Mouse (Mus musculus) heart, embryonic 10.5 days (tissue): ENCODE results near the gene E130116L18Rik. TPM values are rescaled to one million over a fixed set of nuclear protein-coding genes. Genes with fewer than 3 reads are reported as not detected.
A peak's percentile ranks its signal among the peaks of the same experiment; 100 is the strongest.
"Not testable (repeated sequence)": the region's sequence is repeated elsewhere in the genome, so short reads cannot be mapped to it uniquely, and the experiment has no call there.

Experiments
- DNase-seq: peaks from one replicate; pipeline ENCODE4 v3.0.0-alpha.2; 2017; ENCODE audit warnings: low spot score
- H3K27ac ChIP-seq: fragments of 300-500 bp; sonication (generic); 2 replicates; pipeline ENCODE4 v1.5.1; 2016; ENCODE audit warnings: mild to moderate bottlenecking
- H3K27me3 ChIP-seq: fragments of 300-500 bp; sonication (generic); 2 replicates; pipeline ENCODE4 v1.6.1; 2016; ENCODE audit warnings: mild to moderate bottlenecking; ENCODE audit not compliant: poor library complexity, insufficient read depth, severe bottlenecking
- H3K36me3 ChIP-seq: fragments of 300-500 bp; sonication (generic); 2 replicates; pipeline ENCODE4 v1.6.1; 2016; ENCODE audit warnings: mild to moderate bottlenecking, moderate library complexity
- H3K4me1 ChIP-seq: fragments of 300-500 bp; sonication (generic); 2 replicates; pipeline ENCODE4 v1.6.1; 2016; ENCODE audit warnings: mild to moderate bottlenecking
- H3K4me3 ChIP-seq: fragments of 300-500 bp; sonication (generic); 2 replicates; pipeline ENCODE4 v1.5.1; 2016; ENCODE audit warnings: mild to moderate bottlenecking, moderate library complexity
- H3K9me3 ChIP-seq: fragments of 300-500 bp; sonication (generic); 2 replicates; pipeline ENCODE4 v1.6.1; 2016; ENCODE audit warnings: mild to moderate bottlenecking, moderate library complexity
- WGBS: fragments of 180-500 bp; shearing (Covaris S2); methylation state at CpG from one replicate; pipeline ENCODE4 v1.1.7; 2016; 5-methylcytosine and 5-hydroxymethylcytosine counted together
- polyA plus RNA-seq: library from polyadenylated mRNA; unstranded; fragments of >200 nt; fragmentation: Nextera tagmentation; extraction: Ambion mirVana; gene quantifications from 2 replicates; pipeline ENCODE4 v1.2.1, GENCODE M21; 2016

E130116L18Rik gene
- polyA plus RNA-seq, 1 experiment from 2014 or later: not detected

- not testable (repeated sequence) for H3K9me3 ChIP-seq, H3K36me3 ChIP-seq, DNase-seq, H3K27ac ChIP-seq, H3K4me1 ChIP-seq, H3K27me3 ChIP-seq
- 0 out of 2 replicates have a peak overlapping the region, but pooled peaks have one; percentile 84 for H3K4me3 ChIP-seq
- 90% methylated on average over 1 of the region's 1 CpGs for WGBS
These were observed 1.4 kb upstream of the E130116L18Rik start for GRCm38 (mm10) chr5:25224377-25224776.

GRCm38 (mm10) chr5:25221604-25222003 lies 1.3 kb downstream of the E130116L18Rik start, which contains the start of gene Galnt11:
Gene Galnt11 (plus strand): TSS chr5:25221904.
- H3K27ac ChIP-seq: peak within 1 kb of the TSS; percentile 97
- no peak for DNase-seq
- no peaks in the 10 kb centered on the region for H3K27me3 ChIP-seq
- peak within 1 kb of the TSS; percentile 84 for H3K4me3 ChIP-seq
- H3K36me3 ChIP-seq: no peaks in the 10 kb centered on the region
- 86% methylated on average over 3 of the region's 3 CpGs for WGBS
- no peaks in the 10 kb centered on the region for H3K9me3 ChIP-seq
- H3K4me1 ChIP-seq: no peaks in the 10 kb centered on the region; the same call in 1 of the 2 replicates

- Histone ChIP-seq H3K36me3 (no peaks in the 10 kb centered on the region), H3K27me3 (no peaks in the 10 kb centered on the region), H3K27ac (no peak overlapping the region), H3K4me3 (no peak overlapping the region), H3K9me3 (no peaks in the 10 kb centered on the region), H3K4me1 (no peaks in the 10 kb centered on the region)
- 75% methylated on average over 6 of the region's 6 CpGs for WGBS
- DNase-seq: no peak
These were observed 7.9 kb downstream of the E130116L18Rik start for GRCm38 (mm10) chr5:25215006-25215405.

DNA sequence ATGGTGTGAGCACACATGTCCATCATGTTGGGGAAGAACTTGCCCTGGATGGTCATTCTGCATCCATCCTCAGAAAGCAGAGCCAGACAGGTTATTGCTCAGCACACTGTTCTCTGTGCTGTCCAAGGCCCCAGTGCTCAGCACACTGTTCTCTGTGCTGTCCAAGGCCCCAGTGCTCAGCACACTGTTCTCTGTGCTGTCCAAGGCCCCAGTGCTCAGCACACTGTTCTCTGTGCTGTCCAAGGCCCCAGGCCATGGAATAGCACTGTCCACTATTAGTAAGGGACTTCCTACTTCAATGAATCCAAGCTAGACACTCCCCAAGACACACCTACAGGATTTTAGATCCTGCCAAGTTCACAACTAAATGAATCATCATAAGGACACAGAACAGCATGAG lies 9.7 kb downstream of the E130116L18Rik start:
- not testable (repeated sequence) for H3K9me3 ChIP-seq, H3K36me3 ChIP-seq, H3K4me1 ChIP-seq, H3K27ac ChIP-seq, DNase-seq, H3K4me3 ChIP-seq, H3K27me3 ChIP-seq

DNA sequence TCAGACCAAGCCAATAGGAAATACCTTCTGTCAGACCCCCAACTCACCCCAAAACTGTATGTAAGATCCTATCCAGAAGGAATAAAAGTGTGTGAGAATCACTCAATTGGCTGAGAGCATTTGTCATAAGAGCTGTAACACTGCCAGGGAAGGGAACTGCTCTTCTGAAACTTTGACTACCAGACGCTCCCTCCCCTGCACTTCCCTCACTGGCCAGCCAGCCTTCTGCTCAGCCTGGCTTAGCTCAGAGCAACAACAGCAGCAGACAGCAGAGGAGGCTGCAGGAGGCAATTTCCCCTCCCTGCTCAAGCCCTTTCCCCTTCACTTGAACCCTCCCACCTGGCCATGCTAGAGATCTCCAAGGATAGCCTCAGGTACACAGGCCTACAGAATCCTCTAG lies 11.1 kb downstream of the E130116L18Rik start:
- no peak overlapping the region for H3K27ac ChIP-seq
- H3K27me3 ChIP-seq: no peaks in the 10 kb centered on the region
- WGBS: 82% methylated on average over 1 of the region's 1 CpGs
- H3K9me3 ChIP-seq: no peaks in the 10 kb centered on the region
- H3K36me3 ChIP-seq: no peaks in the 10 kb centered on the region
- no peaks in the 10 kb centered on the region for H3K4me1 ChIP-seq
- no peak overlapping the region for H3K4me3 ChIP-seq
- DNase-seq: no peak

DNA sequence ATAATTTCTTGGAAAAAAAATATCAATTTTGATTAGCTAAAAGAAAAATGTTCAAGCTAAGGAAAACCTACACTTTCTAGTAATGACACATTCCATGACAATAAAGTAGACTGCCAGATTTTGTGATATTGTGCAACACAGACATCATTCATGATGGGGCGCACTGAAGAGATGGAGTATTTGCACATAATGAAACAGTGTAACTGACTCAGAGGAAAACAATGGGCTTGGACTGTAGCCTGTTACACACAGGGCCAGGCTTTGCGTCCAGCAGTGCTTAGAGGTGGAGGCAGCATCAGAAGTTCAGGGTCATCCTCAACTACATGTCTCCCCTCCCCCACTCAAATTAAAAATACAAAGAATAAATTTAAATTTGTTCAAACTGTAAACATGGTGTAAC lies 32.4 kb downstream of the E130116L18Rik start:
- Histone ChIP-seq H3K4me1 (peaks cover 5% of the 10 kb centered on the region; the same call in 1 of the 2 replicates), H3K27ac (no peak overlapping the region), H3K27me3 (no peaks in the 10 kb centered on the region), H3K36me3 (no peaks in the 10 kb centered on the region), H3K4me3 (no peak overlapping the region), H3K9me3 (no peaks in the 10 kb centered on the region)
- DNase-seq: no peak
- 88% methylated on average over 2 of the region's 2 CpGs for WGBS

DNA sequence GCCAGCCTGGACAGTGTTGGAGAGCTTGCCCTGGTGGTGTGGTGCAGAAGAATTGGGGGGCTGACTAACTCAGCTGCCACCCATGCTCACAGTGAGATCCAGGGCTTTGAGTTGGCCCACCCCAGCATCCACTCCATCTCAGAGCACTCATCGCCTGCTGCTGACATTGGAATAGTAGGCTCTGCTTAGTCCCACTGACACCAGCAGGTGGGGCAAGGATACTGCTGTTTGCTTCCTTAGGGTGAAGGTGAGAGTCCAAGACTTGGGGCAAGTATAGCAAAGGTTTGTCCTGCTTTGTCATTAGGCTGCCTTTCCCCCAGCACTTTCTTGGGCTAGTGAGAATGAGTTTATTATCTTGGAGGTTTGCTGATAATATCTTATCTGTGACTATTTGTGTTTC lies 34.2 kb downstream of the E130116L18Rik start:
- WGBS: 33% methylated on average over 1 of the region's 1 CpGs
- H3K27me3 ChIP-seq: no peaks in the 10 kb centered on the region
- peaks cover 5% of the 10 kb centered on the region; the same call in 1 of the 2 replicates for H3K4me1 ChIP-seq
- no peak overlapping the region for H3K27ac ChIP-seq
- DNase-seq: peak; percentile 77
- H3K9me3 ChIP-seq: no peaks in the 10 kb centered on the region
- H3K4me3 ChIP-seq: no peak overlapping the region
- H3K36me3 ChIP-seq: no peaks in the 10 kb centered on the region

GRCm38 (mm10) chr5:25187727-25188126 lies 35.2 kb downstream of the E130116L18Rik start:
- Histone ChIP-seq H3K27me3 (no peaks in the 10 kb centered on the region), H3K9me3 (no peaks in the 10 kb centered on the region), H3K36me3 (no peaks in the 10 kb centered on the region), H3K27ac (no peak overlapping the region), H3K4me3 (no peak overlapping the region), H3K4me1 (peaks cover 5% of the 10 kb centered on the region; the same call in 1 of the 2 replicates)
- DNase-seq: no peak

DNA sequence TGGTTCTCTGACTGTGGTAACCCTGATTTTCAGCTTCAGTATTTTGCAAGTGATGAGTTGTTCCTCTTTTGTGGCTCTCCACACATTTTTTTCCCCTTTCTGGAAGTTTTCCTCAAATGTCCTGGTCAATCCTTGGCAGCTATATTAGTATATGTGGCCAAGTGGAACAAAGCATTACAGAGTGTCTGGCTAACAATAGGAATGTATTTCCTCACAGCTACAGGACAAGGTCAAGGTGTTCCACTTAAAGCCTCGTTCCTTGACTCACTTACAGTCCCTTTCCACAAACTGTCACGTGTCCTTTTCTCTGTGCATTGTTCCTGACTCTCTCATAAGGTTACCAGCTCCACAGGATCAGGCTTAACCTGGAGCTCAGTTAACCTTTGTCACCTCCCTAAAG lies 38.4 kb downstream of the E130116L18Rik start:
- H3K4me3 ChIP-seq: no peak overlapping the region
- no peaks in the 10 kb centered on the region for H3K9me3 ChIP-seq
- no peak for DNase-seq
- no peak overlapping the region for H3K27ac ChIP-seq
- H3K36me3 ChIP-seq: no peaks in the 10 kb centered on the region
- peaks cover 5% of the 10 kb centered on the region; the same call in 1 of the 2 replicates for H3K4me1 ChIP-seq
- WGBS: 47% methylated on average over 2 of the region's 2 CpGs
- no peaks in the 10 kb centered on the region for H3K27me3 ChIP-seq

DNA sequence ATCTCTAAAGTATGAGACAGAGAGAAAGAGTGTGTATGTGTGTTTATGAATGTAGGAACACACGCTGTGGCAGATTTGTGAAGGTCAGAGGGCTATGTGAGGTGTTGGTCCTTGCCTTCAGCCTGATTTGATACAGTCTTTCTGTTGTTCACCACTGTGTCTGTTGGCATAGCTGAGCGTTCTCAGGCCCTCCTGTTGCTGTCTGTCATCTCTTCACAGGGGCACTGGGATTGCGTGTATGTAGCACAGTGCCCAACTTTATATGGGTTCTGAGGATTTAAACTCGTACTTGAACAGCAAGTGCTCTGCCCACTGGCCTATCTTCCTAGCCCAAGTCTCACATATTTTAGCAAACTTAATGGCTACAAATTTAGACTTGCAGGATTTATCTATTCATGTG lies 39.4 kb downstream of the E130116L18Rik start:
- 84% methylated on average over 4 of the region's 4 CpGs for WGBS
- no peak for DNase-seq
- no peak overlapping the region for H3K27ac ChIP-seq
- H3K4me3 ChIP-seq: no peak overlapping the region
- H3K4me1 ChIP-seq: peaks cover 2% of the 10 kb centered on the region; the same call in 1 of the 2 replicates
- H3K36me3 ChIP-seq: no peaks in the 10 kb centered on the region
- H3K9me3 ChIP-seq: no peaks in the 10 kb centered on the region
- no peaks in the 10 kb centered on the region for H3K27me3 ChIP-seq

DNA sequence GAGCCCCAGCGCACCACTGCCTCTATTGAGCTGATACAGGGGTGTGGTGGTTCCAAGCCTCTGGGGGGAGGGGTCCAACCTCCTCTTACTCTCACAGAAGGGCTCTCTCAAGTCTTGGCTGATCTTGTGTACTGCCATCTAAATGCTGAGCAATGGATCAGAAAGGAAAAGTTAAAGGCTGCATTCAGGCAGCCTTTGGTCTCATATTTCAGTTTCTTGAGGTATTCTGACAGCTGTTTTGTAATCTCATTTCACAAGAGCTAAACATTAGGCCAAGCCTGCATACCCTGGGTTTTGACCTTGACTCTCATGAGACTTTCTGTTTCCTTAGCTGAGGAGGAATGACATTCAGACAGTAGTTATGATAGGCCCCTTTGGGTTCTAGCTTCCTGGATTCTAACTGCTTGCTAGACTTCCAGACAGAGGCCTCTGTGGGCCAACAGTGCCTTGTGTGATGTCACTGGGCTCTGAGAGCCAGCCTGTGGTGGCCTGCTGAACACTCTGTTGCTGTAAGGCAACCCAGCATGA lies 41.9 kb downstream of the E130116L18Rik start, which contains the start of gene Galntl5:
Galntl5 (plus strand) TSS at position 457 of the 528 bp plus-strand sequence.
- Histone ChIP-seq H3K4me3 (no peak within 1 kb of the TSS), H3K36me3 (no peaks in the 10 kb centered on the region), H3K27me3 (no peaks in the 10 kb centered on the region), H3K4me1 (no peaks in the 10 kb centered on the region), H3K27ac (0 out of 2 replicates have a peak within 1 kb of the TSS, but pooled peaks have one; percentile 10), H3K9me3 (no peaks in the 10 kb centered on the region)
- DNase-seq: no peak
- WGBS: 78% methylated on average over 1 of the region's 1 CpGs

GRCm38 (mm10) chr5:25179936-25180488 lies 42.9 kb downstream of the E130116L18Rik start:
- 87% methylated on average over 3 of the region's 3 CpGs for WGBS
- Histone ChIP-seq H3K27me3 (no peaks in the 10 kb centered on the region), H3K4me3 (no peak overlapping the region)

DNA sequence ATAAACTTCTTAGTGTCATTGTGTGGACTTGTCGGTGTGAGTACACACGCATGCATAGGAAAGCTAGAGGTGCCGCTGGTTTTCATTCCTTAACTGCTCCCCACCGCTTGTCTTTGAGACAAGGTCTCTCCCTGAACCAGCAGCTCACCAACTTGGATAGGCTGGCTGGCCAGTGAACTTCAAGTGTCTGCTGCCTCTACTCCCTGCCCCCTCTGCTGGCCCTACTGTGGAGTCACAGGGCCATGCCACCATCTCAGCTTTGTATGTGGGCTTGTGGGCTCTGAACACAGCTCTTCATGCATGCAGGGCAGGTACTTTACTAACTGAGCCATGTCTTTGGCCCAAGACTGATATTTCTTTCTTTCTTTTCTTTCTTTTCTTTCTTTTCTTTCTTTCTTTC lies 43.7 kb downstream of the E130116L18Rik start:
- H3K4me3 ChIP-seq: no peak overlapping the region
- H3K9me3 ChIP-seq: no peaks in the 10 kb centered on the region
- no peak for DNase-seq
- H3K27me3 ChIP-seq: no peaks in the 10 kb centered on the region
- H3K27ac ChIP-seq: no peak overlapping the region
- no peaks in the 10 kb centered on the region for H3K36me3 ChIP-seq
- H3K4me1 ChIP-seq: no peaks in the 10 kb centered on the region
- WGBS: 90% methylated on average over 4 of the region's 4 CpGs

More at GRCm38 (mm10) chr5:25179936-25180488, 42.9 kb downstream of the E130116L18Rik start:
- H3K9me3 ChIP-seq: no peaks in the 10 kb centered on the region
- H3K27ac ChIP-seq: no peak overlapping the region
- DNase-seq: no peak
- no peaks in the 10 kb centered on the region for H3K36me3 ChIP-seq
- H3K4me1 ChIP-seq: no peaks in the 10 kb centered on the region

- not testable (repeated sequence) for DNase-seq, H3K4me3 ChIP-seq, H3K27me3 ChIP-seq, H3K36me3 ChIP-seq, H3K27ac ChIP-seq, H3K4me1 ChIP-seq, H3K9me3 ChIP-seq
- WGBS: 90% methylated on average over 4 of the region's 4 CpGs
These were observed 44.4 kb downstream of the E130116L18Rik start for GRCm38 (mm10) chr5:25178543-25178942.
